Comparison of ENCODE assay signal across 8 mouse cellular contexts in the genomic region with DNA sequence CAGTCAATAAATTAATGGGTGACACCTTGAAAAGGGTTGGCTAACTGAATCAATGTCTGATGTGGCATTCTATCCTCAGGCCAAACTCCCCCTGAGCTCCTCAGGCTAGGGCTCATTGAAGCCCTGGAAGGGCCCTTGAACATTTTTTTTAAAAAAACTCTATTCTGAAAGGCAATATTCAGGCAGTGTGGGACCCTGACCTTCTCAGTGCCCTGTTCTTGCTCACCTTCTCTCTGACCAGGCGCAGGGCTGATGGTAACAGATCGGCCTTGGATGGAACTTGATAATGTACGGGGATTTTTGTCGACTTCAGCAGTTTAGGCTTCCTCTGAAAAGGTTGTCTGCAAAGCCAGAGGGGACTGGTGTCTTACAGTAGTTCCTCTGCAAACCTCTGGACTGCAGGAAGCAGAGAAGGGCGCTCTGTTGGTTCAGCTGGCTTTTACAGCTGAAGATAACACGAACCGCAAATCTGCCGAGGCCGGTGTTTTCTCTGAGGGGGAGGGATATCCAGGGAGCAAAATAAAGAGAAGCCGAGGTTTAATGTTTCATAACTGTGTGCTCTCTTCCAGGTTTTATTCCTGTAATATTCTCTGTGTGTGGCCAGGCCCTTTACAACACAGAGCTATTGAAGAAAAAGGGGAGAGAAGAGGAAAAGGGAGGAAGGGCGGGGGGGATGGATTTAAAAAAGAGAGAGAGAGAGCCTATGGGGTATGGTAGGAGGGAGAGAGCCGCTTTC.
DNase-seq lines count a peak whose midpoint lies in the region; ATAC-seq lines count a peak whose summit lies in the region.

No protein-coding gene starts in this region.

- no peaks in the 10 kb centered on the region for H3K27me3 ChIP-seq in intestine, embryonic 14.5 days (replicated peaks; ENCODE audit: control insufficient read depth, insufficient read depth, low read length)
- H3K27me3 ChIP-seq in neural tube, embryonic 12.5 days (replicated peaks), result no peaks in the 10 kb centered on the region

- no peak overlapping the region for H3K9ac ChIP-seq in intestine, embryonic 14.5 days (ENCODE audit: low read length)
- H3K9ac ChIP-seq in neural tube, embryonic 12.5 days, result no peak overlapping the region

- no peak overlapping the region for H3K4me3 ChIP-seq in intestine, embryonic 14.5 days (ENCODE audit: low read depth, low read length)
- H3K4me3 ChIP-seq in neural tube, embryonic 12.5 days, result no peak overlapping the region

- no peaks in the 10 kb centered on the region for H3K9me3 ChIP-seq in intestine, embryonic 14.5 days (ENCODE audit: control insufficient read depth, low read length)
- H3K9me3 ChIP-seq in neural tube, embryonic 12.5 days, result no peaks in the 10 kb centered on the region

- ATAC-seq in intestine, embryonic 14.5 days (replicated peaks; ENCODE audit: low FRiP score, low TSS enrichment, low read depth), result 0 out of 2 replicates have a peak, but pooled peaks have one; percentile 40
- ATAC-seq in neural tube, embryonic 12.5 days (ENCODE audit: low FRiP score, low read depth), result 0 out of 2 replicates have a peak, but pooled peaks have one; percentile 13

- no peaks in the 10 kb centered on the region; the same call in 1 of the 2 replicates for H3K4me1 ChIP-seq in intestine, embryonic 14.5 days (replicated peaks; ENCODE audit: control insufficient read depth, insufficient read depth, low read length)
- no peaks in the 10 kb centered on the region for H3K4me1 ChIP-seq in neural tube, embryonic 12.5 days

- H3K4me2 ChIP-seq in intestine, embryonic 14.5 days (ENCODE audit: low read length), result no peak overlapping the region
- no peak overlapping the region for H3K4me2 ChIP-seq in neural tube, embryonic 12.5 days (replicated peaks)

- WGBS in intestine, embryonic 14.5 days, result 33% methylated on average over 12 of the region's 12 CpGs
- WGBS in neural tube, embryonic 12.5 days, result 50% methylated on average over 12 of the region's 12 CpGs

- H3K27ac ChIP-seq in intestine, embryonic 14.5 days (ENCODE audit: low read depth), result no peak overlapping the region
- no peak overlapping the region for H3K27ac ChIP-seq in neural tube, embryonic 12.5 days

- no peaks in the 10 kb centered on the region for H3K36me3 ChIP-seq in intestine, embryonic 14.5 days (ENCODE audit: control insufficient read depth, insufficient read depth, low read length)
- no peaks in the 10 kb centered on the region for H3K36me3 ChIP-seq in neural tube, embryonic 12.5 days

- peak; percentile 26 for DNase-seq in kidney, postnatal 10 days
- no peak for DNase-seq in kidney, adult 18-20 months
- DNase-seq in adrenal gland, postnatal 14 days, result peak; percentile 54
- peak; percentile 61 for DNase-seq in intestine, embryonic 14.5 days (ENCODE audit: low spot score)
- no peak for DNase-seq in layer of hippocampus, adult 11-12 months (ENCODE audit: low spot score)
- no peak for DNase-seq in lung, postnatal 4 days
- DNase-seq in left cerebral cortex, adult 11 months (ENCODE audit: low spot score), result no peak

Comparison
In these comparisons a context has a peak if more than half of its experiments do, and no peak if none do; other contexts are left out.
1. DNase-seq: peak in kidney, postnatal 10 days (single experiment), adrenal gland, postnatal 14 days (single experiment) and intestine, embryonic 14.5 days (single experiment); none in kidney, adult 18-20 months (single experiment), layer of hippocampus, adult 11-12 months (single experiment), lung, postnatal 4 days (0 of 2) and left cerebral cortex, adult 11 months (single experiment).